Mouse (Mus musculus): ENCODE measurements around the gene Tle2.

The Tle2 gene

GRCm38 (mm10) chr10:81553807-81554755 lies 20.3 kb upstream of the Tle2 start:
- no peak for DNase-seq (ENCODE audit: low read depth, low spot score)

DNA sequence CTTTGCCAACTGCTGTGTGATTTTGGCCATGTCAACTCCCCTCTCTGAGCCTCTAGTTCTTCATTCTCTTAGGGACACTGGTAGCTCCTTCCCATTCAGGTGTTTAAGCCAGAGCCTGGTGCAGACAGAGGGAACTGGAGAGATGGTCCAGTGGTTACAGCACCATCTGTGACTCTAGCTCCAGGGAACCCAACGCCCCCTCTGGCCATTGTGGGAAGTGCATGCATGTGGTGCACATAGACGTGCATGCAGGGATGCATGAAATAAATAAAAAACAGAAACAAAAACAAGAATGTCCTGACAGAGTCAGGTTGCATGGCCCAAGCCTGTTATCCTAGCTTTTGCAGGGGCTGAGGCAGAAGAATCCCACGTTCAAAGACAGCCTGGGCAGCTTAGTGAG lies 18.1 kb upstream of the Tle2 start:
- DNase-seq (ENCODE audit: low read depth, low spot score) = no peak

DNA sequence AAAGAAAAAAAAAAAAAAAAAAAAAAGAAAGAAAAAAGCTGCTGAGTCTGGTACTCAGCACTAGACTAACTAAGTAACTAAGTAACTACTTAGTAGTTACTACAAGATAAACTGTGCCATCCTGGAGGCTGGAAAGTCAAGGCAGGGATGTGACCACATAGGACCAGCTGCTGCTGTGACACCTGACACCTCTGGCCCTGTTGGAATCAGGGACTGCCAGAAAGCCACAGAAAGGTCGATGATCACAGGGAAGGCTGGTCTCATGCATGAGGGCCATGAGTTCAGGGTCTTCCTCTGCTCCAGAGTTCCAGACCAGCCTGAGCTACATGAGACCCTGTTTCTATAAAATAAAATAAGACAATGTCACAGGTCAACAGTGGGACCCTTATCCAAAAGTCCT lies 16.9 kb upstream of the Tle2 start:
- DNase-seq (ENCODE audit: low read depth, low spot score) = no peak

DNA sequence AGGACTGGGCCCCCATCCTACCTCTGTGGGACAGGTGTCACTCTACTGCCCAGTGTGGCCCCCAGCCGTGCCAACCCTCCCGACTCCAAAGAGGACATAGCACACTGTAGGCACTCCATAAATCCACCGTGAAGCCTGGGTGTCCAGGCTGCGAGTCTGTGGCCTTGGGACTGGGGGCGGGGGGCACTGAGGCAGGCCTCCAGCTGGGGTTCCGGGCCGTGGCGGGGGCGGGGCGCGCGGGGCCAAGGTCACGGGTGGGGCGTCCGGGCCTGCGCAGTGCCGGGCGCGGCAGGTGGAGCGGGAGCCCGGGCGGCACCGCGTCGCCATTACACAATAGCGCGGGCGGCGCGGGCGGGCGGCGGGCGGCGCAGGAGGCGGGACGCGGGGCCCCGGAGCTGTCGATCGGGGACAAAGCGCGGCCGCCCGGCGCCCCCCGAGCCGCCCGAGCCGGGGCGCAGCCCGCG lies 15.2 kb upstream of the Tle2 start, which contains the start of gene Aes:
TSS of gene Aes (plus strand) at position 326 of the 464 bp plus-strand sequence.
- no peak for DNase-seq (ENCODE audit: low read depth, low spot score)

DNA sequence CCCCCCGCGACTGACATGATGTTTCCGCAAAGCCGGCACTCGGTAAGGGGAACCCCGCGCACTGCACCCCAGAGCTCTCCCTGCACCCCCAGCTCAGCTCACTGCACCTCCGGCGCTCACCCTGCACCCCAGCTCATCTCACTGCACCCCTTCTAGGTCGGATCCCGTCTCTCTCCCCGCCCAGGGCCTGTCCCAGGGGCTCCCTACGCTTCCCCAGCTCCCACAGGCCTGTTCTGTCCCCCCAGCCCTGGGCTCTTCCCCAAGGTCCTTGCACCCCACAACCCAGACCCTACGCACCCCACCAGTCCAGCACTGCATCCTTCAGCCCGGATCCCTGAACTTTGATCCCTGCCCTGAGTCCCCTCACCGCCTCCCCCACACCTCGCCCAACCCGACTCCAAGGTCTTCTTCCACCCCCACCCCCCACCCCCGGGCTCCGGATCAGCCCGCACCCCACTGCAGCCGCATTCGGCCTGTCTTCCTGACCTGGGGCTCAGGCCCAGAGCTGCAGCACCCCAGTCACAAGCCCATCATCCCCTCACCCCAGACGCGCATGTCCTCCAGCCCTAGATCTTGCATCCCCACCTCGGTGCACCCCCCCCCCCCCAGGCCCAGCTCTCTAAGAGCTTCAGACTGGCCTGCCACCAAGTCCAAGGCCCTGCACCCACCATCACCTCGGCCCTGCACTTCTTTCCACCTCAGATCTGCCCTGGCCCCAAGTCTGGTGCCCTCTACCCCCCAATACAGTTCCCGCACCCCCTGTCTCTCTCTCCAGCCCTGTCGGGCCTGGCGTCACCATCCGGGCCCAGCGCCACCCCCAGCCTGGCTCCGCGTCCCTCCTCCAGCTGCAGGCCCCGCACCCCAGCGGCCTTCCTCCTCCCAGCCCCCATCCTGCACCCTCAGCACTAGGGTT lies 14.5 kb upstream of the Tle2 start:
- no peak for DNase-seq (ENCODE audit: low read depth, low spot score)

DNA sequence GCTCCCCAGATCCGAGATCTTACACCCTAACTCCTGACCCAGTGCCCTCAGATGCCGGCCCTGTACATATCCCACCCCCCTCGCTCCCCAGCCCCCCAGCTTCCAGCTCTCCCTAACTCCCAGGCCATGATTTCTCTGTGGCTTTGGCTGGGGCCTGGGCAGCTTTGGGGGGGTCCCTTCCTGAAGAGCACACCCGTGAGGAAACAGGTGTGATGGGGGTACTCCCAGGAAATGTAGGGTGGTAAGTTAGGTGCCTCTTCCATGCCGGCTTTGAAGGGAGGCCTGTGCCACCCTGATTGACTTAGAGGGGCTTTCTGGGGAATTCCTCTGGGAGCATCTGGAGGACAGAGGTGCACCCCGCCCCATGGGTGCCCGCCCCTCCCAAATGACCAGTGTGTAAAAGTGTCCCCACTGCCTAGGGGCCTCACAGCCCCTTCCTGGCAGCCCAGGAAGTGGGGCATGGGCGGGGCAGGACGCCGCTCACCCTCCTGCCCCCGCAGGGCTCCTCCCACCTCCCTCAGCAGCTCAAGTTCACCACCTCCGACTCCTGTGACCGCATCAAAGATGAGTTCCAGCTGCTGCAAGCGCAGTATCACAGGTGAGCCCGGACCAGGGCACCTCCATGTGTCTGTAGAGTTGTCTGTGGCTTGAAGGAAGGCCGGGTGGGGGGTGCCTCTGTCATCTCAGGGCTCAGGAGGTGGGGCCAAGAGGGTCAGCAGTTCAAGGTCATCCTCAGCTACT lies 13.5 kb upstream of the Tle2 start:
- DNase-seq (ENCODE audit: low read depth, low spot score) = no peak

GRCm38 (mm10) chr10:81562411-81562810 lies 11.9 kb upstream of the Tle2 start:
- DNase-seq (ENCODE audit: low read depth, low spot score) = no peak

DNA sequence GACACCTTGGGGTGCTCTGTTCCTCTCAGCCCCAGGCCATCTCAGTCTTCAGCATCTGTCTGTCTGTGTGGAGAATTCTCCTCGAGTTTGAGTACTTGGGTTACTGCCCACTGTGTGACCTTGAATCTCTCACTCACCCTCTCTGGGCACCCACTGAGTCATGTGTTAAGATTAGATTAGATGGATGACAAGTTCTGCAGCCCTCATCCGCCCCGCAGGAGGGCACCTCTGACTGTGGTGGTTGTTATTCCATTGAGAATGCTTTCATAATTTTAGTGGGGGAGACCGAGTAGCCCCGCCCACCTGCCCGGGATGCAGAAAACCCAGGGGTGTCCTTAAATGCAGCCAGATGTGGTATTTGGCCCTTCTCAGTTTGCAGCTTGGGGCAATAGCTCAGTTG lies 10.9 kb upstream of the Tle2 start:
- DNase-seq (ENCODE audit: low read depth, low spot score) = no peak

DNA sequence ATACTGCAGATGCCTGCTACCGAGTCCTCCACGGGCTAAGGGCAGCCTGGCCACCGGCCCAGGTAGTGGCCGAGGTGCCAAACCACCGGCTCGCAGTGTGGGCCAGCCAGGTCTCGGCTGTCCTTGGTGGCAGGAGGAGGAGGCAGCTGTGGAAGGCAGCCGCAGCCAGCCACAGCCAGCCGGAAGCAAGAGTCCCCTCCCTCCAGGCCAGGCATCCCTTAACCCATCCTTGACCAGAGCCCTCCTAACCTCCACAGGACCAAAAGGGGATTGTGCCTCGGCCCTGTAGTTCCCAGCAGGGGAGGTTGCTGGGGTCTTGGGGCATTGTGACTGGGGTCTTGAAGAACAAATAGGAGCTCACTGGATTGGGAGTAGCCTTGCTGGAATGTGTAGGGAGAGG lies 10.1 kb upstream of the Tle2 start:
- no peak for DNase-seq (ENCODE audit: low read depth, low spot score)

DNA sequence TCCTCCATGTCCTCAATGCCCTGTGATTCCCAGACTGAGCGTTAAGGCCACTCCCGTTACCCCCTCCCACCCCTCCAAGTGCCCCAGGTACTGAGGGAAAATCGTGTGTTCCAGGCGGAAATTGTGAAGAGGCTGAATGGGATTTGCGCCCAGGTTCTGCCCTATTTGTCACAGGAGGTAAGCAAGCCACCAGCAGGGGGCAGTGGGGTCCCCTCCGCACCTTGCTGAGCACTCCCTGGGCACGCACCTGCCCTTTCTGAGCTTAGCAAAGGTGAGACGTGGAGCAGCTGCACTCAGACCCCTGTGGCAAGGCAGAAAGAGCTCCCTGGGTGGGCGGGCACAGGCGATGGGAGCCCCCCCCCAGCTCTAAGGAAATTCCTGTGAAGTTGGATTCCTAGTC lies 9.6 kb upstream of the Tle2 start:
- no peak for DNase-seq (ENCODE audit: low read depth, low spot score)

DNA sequence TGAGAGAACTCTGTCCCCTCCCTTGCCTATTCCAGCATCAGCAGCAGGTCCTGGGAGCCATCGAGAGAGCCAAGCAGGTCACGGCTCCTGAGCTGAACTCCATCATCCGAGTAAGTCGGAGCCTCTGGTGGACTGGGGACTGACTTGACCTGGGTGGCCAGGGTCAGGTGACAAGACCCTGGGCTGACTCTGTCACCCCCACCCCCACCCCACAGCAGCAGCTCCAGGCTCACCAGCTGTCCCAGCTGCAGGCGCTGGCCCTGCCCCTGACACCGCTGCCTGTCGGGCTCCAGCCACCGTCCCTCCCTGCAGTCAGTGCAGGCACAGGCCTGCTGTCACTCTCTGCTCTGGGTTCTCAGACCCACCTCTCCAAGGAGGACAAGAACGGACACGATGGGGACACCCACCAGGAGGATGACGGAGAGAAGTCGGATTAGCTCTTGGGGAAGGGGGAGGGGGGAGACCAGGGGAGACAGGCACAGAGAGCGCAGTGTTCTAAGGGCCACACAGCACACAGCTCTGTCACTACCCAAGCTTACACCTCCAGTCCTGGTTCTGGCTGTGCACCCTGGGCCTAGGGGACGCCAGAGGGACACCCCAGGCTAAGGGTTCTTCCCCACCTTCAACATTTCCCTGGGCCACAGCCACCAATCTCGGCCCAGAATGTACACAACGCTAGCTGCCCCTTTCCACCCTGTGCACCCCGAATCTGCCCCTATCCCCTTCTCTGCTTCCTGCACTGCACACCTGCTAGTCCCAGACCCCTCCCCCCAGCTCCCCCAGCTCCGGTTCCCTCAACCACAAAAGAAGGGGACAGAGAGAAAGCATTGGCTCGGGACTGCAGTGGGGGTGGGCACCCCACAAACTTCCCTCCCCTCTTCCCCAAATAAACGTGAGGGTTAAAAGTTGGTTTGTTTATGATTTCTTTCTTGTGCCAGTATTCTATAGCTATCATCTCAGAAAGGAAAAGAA lies 8.8 kb upstream of the Tle2 start:
- DNase-seq (ENCODE audit: low read depth, low spot score) = no peak

- no peak for DNase-seq (ENCODE audit: low read depth, low spot score)
Observed at GRCm38 (mm10) chr10:81568381-81569191, 5.8 kb upstream of the Tle2 start.

DNA sequence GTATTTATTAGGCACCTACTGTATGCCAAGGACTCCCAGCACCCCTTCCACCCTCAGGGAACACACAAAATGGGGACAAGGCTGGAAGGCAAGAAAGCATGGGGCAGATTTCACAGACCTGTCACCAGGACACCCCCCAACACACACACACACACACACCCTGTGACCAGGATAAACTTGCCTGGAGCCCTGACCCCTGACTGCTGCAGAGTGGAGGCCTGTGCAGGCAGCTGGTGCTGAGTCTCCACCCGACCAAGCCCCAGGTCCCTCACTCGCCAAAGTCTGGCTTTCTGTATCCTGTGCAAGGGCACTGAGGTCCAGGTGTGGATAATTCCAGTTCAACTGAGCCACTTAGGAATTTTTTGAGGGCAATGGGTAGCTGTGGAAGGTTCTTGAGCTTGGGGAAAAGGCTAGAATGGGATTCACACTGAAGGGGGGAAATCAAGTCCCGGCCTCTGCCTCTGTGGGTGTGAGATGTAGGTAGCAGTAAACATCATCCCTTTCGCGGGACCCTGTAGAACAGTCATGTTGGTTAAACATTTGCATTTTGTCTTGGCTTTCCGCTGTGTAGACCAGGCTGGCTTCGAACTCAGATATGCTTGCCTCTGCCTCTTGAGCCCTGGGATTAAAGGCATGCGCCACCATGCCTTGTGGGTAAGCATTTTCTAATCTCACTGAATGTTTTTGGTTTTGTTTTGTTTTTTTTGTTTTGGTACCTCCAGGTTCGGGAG lies 4.7 kb upstream of the Tle2 start:
- DNase-seq (ENCODE audit: low read depth, low spot score) = no peak

GRCm38 (mm10) chr10:81570238-81570800 lies 4.0 kb upstream of the Tle2 start:
- DNase-seq (ENCODE audit: low read depth, low spot score) = no peak

DNA sequence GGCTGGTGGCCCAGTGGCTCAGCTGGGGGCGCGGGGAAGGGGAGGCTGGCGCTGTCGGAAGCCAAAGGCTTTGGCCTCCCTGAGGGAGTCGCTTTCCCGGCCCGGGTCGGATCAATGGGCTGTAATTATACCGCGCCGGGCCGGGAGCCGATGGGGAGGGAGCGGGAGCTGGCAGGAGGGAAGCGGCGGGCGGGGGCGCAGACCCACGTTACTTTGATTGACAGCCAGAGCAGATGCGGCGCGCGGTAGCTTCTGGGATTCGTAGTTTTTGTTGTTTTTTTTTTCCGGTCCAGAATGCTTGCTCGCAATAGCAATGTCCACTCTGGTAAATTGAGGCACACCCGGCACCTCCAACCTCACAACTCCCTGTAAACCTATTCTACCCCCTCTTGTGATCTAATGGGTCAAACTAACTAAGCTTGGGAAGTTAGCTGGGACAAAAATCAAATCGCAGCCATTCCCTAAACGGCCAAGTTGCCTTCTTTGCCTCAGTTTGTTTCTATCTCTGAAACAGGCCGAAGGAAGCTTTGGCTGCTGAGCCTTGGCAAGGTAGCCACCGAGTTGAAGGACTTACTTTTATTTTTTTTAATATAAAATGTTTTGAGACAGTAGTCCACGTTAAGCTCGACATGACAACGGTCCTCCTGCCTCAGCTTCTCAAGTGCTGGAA lies 3.4 kb upstream of the Tle2 start:
- DNase-seq (ENCODE audit: low read depth, low spot score) = peak; percentile 62

GRCm38 (mm10) chr10:81571501-81571876 lies 2.9 kb upstream of the Tle2 start:
- peak; percentile 91 for DNase-seq (ENCODE audit: low read depth, low spot score)

GRCm38 (mm10) chr10:81572133-81572671 lies 2.2 kb upstream of the Tle2 start:
- DNase-seq (ENCODE audit: low read depth, low spot score) = no peak

DNA sequence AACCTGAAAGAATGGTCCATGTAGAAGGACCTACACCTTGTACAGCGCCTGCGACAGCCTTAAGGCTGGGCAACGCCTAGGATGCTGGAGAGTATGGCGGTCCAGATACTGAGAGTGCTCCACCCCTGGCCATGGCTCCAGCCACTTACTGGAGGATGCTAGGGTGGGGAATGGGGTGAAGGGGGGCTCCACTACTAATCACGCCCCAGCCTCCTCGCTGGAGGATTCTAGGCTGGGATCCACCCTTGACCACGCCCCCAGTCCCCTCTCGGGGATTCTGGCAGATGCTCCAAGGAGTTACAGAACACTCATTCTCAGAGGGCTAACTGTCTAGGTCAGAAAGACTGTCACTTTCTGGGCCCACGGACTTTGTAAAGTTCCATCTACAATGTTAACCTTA lies 1.4 kb upstream of the Tle2 start:
- DNase-seq (ENCODE audit: low read depth, low spot score) = no peak

Measured in c-Kit-negative CD71-positive TER-119-positive erythroid progenitor cells, embryonic 14.5 days (primary cell).